Mouse (Mus musculus) gastrocnemius, adult 18-20 months (tissue): ENCODE results near the gene Rora. TPM values are rescaled to one million over a fixed set of nuclear protein-coding genes. Genes with fewer than 3 reads are reported as not detected.
"Not testable (repeated sequence)": the region's sequence is repeated elsewhere in the genome, so short reads cannot be mapped to it uniquely, and the experiment has no call there.

Experiments
- DNase-seq: peaks from one replicate; pipeline ENCODE4 v3.0.0; 2021; ENCODE audit warnings: low spot score
- total RNA-seq, 2 experiments: library from RNA; stranded (reverse); gene quantifications; 2 replicates each; pipeline ENCODE4 v1.2.3; 2021

Rora gene
- total RNA-seq, 2 experiments from 2014 or later = 73.5 to 85.0 TPM

GRCm38 (mm10) chr9:69073271-69073670 lies 419.7 kb downstream of the Rora start:
- DNase-seq = no peak

- DNase-seq = no peak
Measured at GRCm38 (mm10) chr9:69084086-69084719, 430.6 kb downstream of the Rora start.

GRCm38 (mm10) chr9:69084720-69085661 lies 431.4 kb downstream of the Rora start:
- no peak for DNase-seq

- no peak for DNase-seq
Measured at GRCm38 (mm10) chr9:69086844-69087243, 433.3 kb downstream of the Rora start.

- DNase-seq = no peak
Measured at GRCm38 (mm10) chr9:69087325-69087724, 433.7 kb downstream of the Rora start.

GRCm38 (mm10) chr9:69090749-69091270 lies 437.2 kb downstream of the Rora start:
- no peak for DNase-seq

GRCm38 (mm10) chr9:69092119-69093013 lies 438.8 kb downstream of the Rora start:
- peak; percentile 95 for DNase-seq

GRCm38 (mm10) chr9:69100153-69100756 lies 446.7 kb downstream of the Rora start:
- DNase-seq = not testable (repeated sequence)

- no peak for DNase-seq
Measured at GRCm38 (mm10) chr9:69104321-69104720, 450.7 kb downstream of the Rora start.

- no peak for DNase-seq
Measured at GRCm38 (mm10) chr9:69109618-69110300, 456.2 kb downstream of the Rora start.

GRCm38 (mm10) chr9:69110301-69110674 lies 456.7 kb downstream of the Rora start:
- no peak for DNase-seq

- DNase-seq = no peak
Measured at GRCm38 (mm10) chr9:69110706-69111105, 457.1 kb downstream of the Rora start.

- DNase-seq = no peak
Measured at GRCm38 (mm10) chr9:69111539-69111938, 458.0 kb downstream of the Rora start.

- DNase-seq = no peak
Measured at GRCm38 (mm10) chr9:69114429-69114984, 460.9 kb downstream of the Rora start.

- DNase-seq = no peak
Measured at GRCm38 (mm10) chr9:69116740-69117139, 463.2 kb downstream of the Rora start.

GRCm38 (mm10) chr9:69121117-69121740 lies 467.6 kb downstream of the Rora start:
- no peak for DNase-seq

- peak; percentile 52 for DNase-seq
Measured at GRCm38 (mm10) chr9:69125011-69125786, 471.6 kb downstream of the Rora start.

- no peak for DNase-seq
Measured at GRCm38 (mm10) chr9:69125787-69126161, 472.2 kb downstream of the Rora start.

- DNase-seq = no peak
Measured at GRCm38 (mm10) chr9:69126595-69126994, 473.0 kb downstream of the Rora start.
